Mouse (Mus musculus) cerebral cortex, adult 2 months (tissue): ENCODE data around the gene Acvrl1.

ENCODE experiments used
- WGBS: fragments of 180-500 bp; shearing (Covaris S2); methylation state at CpG from one replicate; pipeline ENCODE4 v1.1.7; 2018; 5-methylcytosine and 5-hydroxymethylcytosine counted together

Acvrl1 gene

DNA sequence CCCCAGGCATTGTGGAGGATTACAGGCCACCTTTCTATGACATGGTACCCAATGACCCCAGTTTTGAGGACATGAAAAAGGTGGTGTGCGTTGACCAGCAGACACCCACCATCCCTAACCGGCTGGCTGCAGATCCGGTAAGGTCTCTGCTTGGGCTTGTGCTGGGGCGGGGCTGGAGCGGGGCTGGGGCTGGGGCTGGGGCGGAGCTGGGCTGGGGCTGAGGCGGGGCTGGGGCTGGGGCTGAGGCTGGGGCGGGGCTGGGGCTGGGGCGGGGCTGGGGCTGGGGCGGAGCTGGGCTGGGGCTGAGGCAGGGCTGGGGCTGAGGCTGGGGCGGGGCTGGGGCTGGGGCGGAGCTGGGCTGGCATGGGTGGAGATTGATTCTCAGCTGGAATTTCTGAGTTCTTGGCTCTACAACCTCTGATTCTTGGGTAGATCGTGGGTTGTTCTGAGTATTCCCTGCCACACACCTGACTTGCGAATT lies 12.8 kb downstream of the Acvrl1 start:
- 33% methylated on average over 13 of the region's 14 CpGs for WGBS

DNA sequence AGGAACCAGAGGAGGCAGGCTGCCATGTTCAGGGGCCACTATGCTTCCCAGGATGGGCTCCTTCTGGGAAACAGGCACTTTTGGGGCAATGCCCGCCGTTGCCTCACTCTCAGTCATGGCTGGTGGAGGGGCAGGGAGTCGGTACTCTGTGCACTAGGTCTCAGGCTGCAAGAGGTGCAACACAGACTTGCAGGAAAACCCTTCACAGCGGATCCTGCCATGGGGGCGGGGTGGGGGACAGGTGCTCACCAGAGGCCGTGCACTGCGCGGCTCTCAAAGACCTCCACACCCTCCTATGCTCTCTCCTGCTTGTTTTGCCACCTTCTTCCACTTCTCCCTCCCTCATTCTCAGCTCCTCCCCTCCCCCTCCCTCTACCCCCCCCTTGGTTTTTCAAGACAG lies 14.3 kb downstream of the Acvrl1 start:
- WGBS, result 80% methylated on average over 8 of the region's 8 CpGs

- WGBS, result 22% methylated on average over 8 of the region's 8 CpGs
These were observed 15.2 kb downstream of the Acvrl1 start for GRCm38 (mm10) chr15:101143494-101143893.

DNA sequence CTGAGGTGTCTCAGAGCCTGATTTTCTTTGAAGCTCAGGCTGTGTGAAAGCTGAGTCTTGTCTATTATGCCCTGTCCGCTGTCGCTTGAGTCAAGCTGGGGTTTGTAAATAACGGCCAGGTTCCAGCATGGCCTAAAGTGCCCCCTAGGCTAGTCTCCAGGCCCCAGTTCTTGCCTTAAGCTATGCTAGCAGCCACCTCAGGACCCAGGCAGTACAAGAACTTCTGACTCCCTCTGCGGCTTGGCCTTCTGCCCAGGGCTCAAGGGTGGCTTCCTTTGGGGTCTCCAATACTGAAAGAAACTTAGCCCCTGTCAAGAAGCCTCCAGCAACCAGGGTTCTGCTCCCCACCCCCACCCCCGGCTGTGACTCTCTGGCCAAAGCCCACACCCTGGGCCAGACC lies 15.9 kb downstream of the Acvrl1 start:
- 76% methylated on average over 5 of the region's 5 CpGs for WGBS

- 69% methylated on average over 8 of the region's 8 CpGs for WGBS
These were observed 16.5 kb downstream of the Acvrl1 start for GRCm38 (mm10) chr15:101144779-101145178.

GRCm38 (mm10) chr15:101145424-101146099 lies 17.2 kb downstream of the Acvrl1 start:
- 7% methylated on average over 19 of the region's 19 CpGs for WGBS

GRCm38 (mm10) chr15:101146100-101146965 lies 18.0 kb downstream of the Acvrl1 start:
- WGBS, result 47% methylated on average over 15 of the region's 15 CpGs

- WGBS, result 50% methylated on average over 16 of the region's 16 CpGs
These were observed 19.0 kb downstream of the Acvrl1 start for GRCm38 (mm10) chr15:101147115-101147909.

- 42% methylated on average over 6 of the region's 6 CpGs for WGBS
These were observed 19.6 kb downstream of the Acvrl1 start for GRCm38 (mm10) chr15:101147910-101148273.

GRCm38 (mm10) chr15:101148604-101149003 lies 20.3 kb downstream of the Acvrl1 start:
- WGBS, result 54% methylated on average over 6 of the region's 6 CpGs

DNA sequence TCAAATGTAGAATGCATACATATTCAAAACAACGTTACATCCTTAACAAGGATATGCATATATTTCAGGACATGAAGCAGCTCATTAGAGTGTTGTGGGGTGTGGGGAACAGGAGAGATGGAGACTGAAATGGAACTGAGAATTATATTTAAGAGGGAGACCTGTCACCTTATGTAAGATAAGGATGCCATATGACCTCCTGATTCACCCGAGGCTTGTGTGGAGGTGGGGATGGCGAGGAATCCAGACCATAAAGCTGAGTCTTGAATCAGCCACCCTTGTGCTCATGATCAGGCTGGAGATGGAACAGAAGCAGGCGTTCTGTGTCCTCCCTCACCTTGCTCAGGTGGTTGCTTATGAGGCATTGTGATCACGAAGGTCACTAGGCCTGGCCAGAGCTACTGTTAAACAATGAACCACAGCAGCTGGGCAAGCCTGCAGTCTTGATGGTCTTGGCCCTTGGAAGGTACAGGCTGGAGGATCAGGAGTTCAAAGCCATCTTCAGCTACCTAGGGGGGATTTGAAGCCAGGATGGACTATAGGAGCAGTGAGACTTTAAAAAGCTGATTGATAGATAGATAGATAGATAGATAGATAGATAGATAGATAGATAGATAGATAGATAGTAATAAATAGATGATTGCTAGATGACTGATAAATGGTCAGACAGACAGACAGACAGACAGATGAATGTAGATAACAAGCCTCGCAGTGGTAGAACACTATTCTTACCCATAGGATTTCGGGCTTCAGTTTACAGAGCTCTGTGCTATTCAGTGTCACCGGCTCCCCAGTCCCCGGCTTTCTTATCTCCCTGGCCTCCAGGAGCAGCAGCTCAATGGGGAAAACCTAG lies 23.3 kb downstream of the Acvrl1 start:
- WGBS, result 65% methylated on average over 9 of the region's 9 CpGs

DNA sequence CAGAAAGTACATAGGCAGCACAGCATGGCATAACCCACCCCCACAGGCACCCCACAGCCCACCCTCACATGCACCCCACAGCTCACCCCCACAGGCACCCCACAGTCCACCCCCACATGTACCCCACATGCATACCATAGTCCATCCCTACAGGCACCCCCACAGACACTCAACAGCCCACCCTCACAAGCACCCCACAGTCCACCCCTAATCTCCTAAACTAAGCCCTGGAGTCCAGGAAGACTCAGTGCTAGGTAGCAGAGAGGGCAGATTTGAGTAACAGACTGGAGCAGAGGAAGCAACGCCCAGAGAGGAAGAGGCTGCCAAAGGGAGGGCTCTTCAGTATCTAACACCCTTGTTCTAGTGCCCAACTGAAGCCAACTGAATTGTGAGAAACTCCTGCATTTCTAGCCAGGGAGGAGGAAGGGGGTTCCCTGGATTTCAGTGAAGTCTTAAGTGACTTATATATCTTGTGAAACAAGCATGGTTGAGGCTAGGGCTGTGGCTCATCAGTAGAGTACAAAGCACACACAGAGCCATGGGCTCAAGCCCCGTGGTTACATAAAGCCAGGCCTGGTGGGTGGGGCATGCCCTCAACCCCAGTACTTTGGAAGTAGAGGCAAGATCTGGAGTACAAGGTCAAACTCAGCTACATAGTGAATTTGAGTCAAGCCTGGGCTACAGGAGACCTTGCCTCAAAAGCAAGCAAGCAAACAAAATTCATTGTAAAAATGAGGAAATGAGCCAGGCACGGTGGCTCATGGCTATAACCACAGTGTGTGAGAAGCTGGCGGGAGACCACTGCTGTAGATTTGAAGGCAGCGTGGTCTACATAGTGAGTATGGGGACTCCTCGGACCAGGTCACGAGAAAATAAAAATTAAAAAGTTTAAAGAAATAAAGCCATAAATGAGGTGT lies 26.6 kb downstream of the Acvrl1 start:
- WGBS, result 76% methylated on average over 7 of the region's 7 CpGs

DNA sequence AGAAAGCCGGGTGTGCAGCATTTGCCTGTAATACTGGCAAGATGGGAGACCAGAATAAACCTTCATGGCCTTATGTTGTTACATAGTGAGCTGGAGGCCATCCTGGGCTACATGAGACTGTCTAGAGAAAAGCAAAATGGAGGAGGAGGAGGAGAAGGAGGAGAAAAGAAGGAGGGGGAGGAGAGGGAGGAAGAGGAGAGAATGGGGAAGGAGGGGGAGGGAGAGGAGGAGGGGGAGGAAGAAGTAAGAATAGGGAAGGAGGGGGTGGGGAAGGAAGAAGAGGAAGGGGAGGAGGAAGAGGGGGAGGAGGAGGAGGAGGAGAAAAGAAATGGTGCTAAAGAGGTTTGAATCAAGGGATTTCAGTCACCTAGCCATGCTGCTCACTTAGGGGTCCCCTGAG lies 31.8 kb downstream of the Acvrl1 start:
- 19% methylated on average over 1 of the region's 1 CpGs for WGBS

DNA sequence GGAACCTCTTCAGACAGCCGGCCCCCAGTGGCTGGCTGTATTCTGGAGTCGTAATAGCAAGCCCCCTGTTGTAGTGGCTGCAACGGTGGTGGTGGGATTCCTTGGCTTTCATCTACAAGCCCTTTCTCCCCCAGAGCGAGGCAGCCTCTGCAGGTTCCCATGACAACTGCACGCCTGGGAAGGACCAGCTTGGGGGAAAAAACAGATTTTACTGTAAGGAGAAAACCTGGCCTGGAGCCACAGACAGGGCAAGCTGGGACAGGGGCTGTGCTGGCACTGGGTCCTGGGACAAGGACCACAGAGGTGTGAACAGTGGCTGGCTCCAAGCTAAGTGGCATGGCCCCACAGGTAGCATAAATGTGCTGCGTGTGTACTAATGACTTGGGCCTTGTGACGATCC lies 32.3 kb downstream of the Acvrl1 start:
- WGBS, result 26% methylated on average over 7 of the region's 7 CpGs

DNA sequence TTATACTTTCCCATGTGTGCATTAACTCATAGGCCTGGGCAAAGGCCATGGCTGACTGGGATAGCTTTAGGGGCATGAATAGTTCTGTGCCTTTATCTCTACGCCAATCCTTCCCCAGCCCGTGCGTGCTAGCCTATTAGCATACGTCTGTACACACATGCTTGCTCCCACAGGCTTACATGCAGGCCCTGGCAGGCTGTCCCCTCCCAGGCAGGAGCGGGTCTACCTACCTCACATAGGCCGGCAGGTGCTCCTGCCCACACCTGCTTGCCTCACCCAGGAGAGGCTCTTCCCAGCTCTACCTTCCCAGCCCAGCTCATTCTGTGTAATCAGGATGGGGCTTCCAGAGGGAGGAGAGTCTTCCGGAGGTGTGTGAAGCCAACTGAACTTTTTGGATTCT lies 33.2 kb downstream of the Acvrl1 start:
- WGBS, result 77% methylated on average over 7 of the region's 7 CpGs

DNA sequence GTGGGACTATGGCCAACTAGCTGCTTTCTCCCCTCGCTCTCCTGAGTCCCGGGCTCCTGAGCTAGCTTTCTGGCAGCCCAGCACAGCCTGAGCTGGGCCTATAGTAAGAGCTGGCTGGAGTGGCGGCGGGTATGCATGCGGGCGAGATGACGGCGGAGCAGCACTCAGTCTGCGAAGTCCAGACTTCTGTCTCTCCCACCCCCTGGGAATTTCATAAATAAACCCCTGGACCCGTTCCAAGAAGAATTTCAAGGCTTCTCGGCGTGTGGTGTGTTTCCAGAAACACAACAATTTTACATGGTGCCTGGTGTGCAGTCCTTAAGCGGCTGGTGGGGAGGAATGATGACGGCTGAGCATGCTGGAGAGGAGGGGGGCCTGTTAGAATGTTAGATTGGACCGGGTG lies 34.7 kb downstream of the Acvrl1 start:
- 24% methylated on average over 15 of the region's 15 CpGs for WGBS

GRCm38 (mm10) chr15:101163854-101164253 lies 35.5 kb downstream of the Acvrl1 start:
- WGBS, result 58% methylated on average over 5 of the region's 5 CpGs

GRCm38 (mm10) chr15:101164291-101164690 lies 36.0 kb downstream of the Acvrl1 start:
- WGBS, result 60% methylated on average over 5 of the region's 5 CpGs

- WGBS, result 71% methylated on average over 16 of the region's 16 CpGs
These were observed 37.5 kb downstream of the Acvrl1 start for GRCm38 (mm10) chr15:101165658-101166437.
